Comparison of ENCODE assay signal across 23 mouse cellular contexts in the genomic region with DNA sequence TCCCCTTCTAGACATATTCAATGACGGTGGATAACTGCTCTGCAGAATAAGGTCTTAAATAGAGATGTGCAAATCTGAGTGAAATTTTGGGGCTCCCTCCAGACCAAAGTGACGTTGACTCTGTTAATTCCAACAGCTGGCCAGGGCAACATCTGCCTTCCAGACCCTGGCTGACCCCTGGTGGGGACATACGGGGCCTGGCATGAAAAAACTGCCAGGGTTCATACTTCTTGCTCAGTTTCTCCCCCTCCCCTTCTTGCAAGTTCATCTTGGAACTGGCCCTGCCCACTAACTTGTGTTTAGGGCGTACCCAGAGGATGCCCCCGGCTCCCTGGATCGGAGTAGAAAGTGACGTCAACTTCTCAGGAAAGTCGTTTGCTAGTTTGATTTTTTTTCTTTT. TPM values are rescaled to one million over a fixed set of nuclear protein-coding genes. Genes with fewer than 3 reads are reported as not detected.
DNase-seq lines count a peak whose midpoint lies in the region; ATAC-seq and TF ChIP-seq lines count a peak whose summit lies in the region.
"Had no signal": no experiment of that assay in that cellular context is flagged by ENCODE, and none has a peak within 500 bp of the region (broad histone marks: within the 10 kb centered on the region; RNA-seq: fewer than 3 reads in every experiment).

No protein-coding gene starts in this region.

- no peak overlapping the region for H3K27ac ChIP-seq in intestine, postnatal 0 days (ENCODE audit: low read depth, low read length)
- H3K27ac ChIP-seq in intestine, embryonic 16.5 days (ENCODE audit: low read length), result no peak overlapping the region
- no peak overlapping the region for H3K27ac ChIP-seq in liver, postnatal 0 days (ENCODE audit: low read depth)
- H3K27ac ChIP-seq in spleen, adult 2 months (ENCODE audit: insufficient read depth, low read length), result no peak overlapping the region
- H3K27ac ChIP-seq: forebrain, embryonic 10.5 days; forebrain, embryonic 13.5 days; heart, embryonic 10.5 days; heart, embryonic 13.5 days; hindbrain, embryonic 12.5 days; hindbrain, embryonic 15.5 days had no signal

- H3K9me3 ChIP-seq in intestine, postnatal 0 days (ENCODE audit: control insufficient read depth), result no peaks in the 10 kb centered on the region
- H3K9me3 ChIP-seq in intestine, embryonic 16.5 days (ENCODE audit: control insufficient read depth, low read length), result peaks cover 2% of the 10 kb centered on the region; the same call in 1 of the 2 replicates
- H3K9me3 ChIP-seq in liver, postnatal 0 days (ENCODE audit: low read length), result no peaks in the 10 kb centered on the region
- H3K9me3 ChIP-seq: forebrain, embryonic 13.5 days; heart, embryonic 10.5 days; heart, embryonic 13.5 days; hindbrain, embryonic 12.5 days; hindbrain, embryonic 15.5 days had no signal

- no peak overlapping the region for H3K9ac ChIP-seq in intestine, postnatal 0 days (ENCODE audit: low read depth, low read length)
- no peak overlapping the region for H3K9ac ChIP-seq in intestine, embryonic 16.5 days (ENCODE audit: low read depth, low read length)
- no peak overlapping the region for H3K9ac ChIP-seq in liver, postnatal 0 days (replicated peaks)
- H3K9ac ChIP-seq: forebrain, embryonic 13.5 days; heart, embryonic 13.5 days; hindbrain, embryonic 12.5 days; hindbrain, embryonic 15.5 days had no signal

- WGBS in intestine, postnatal 0 days, result 81% methylated on average over 8 of the region's 8 CpGs
- WGBS in intestine, embryonic 16.5 days, result 74% methylated on average over 8 of the region's 8 CpGs
- 78% methylated on average over 8 of the region's 8 CpGs for WGBS in liver, postnatal 0 days (ENCODE audit: insufficient replicate concordance)
- 83% methylated on average over 8 of the region's 8 CpGs for WGBS in spleen, adult 2 months

- TF ChIP-seq POLR2A in spleen, adult 2 months (IDR thresholded peaks at IDR 0.05; ENCODE audit: low read depth, low read length), result no peak

- no peak for DNase-seq in liver, postnatal 0 days
- DNase-seq in liver, result no peak
- DNase-seq in spleen, adult 2 months (ENCODE audit: low read depth in 1 of 2, low spot score in 2 of 2), result no peak
- DNase-seq in spleen, adult 12 weeks (ENCODE audit: low spot score), result no peak
- DNase-seq in right cerebral cortex, postnatal 36 days (ENCODE audit: low spot score in 2 of 2), result no peak
- DNase-seq: adrenal gland, adult 8-10 months; adrenal gland, postnatal 25 days; cerebellum, adult 18-20 months; cerebellum, adult 9-10 months; cerebellum, postnatal 14 days; gastrocnemius, postnatal 10 days; gastrocnemius, postnatal 36 days had no signal

- no peak overlapping the region for H3K4me3 ChIP-seq in intestine, postnatal 0 days (ENCODE audit: low read depth, low read length)
- no peak overlapping the region for H3K4me3 ChIP-seq in intestine, embryonic 16.5 days (ENCODE audit: low read length)
- H3K4me3 ChIP-seq in liver, postnatal 0 days (ENCODE audit: low read depth, low read length), result no peak overlapping the region
- no peak overlapping the region for H3K4me3 ChIP-seq in spleen, adult 2 months (ENCODE audit: extremely low read depth, insufficient read depth, insufficient read length)
- H3K4me3 ChIP-seq: forebrain, embryonic 10.5 days; forebrain, embryonic 13.5 days; heart, embryonic 10.5 days; heart, embryonic 13.5 days; hindbrain, embryonic 12.5 days; hindbrain, embryonic 15.5 days had no signal

- H3K36me3 ChIP-seq in intestine, postnatal 0 days (ENCODE audit: control insufficient read depth, insufficient read depth), result no peaks in the 10 kb centered on the region
- no peaks in the 10 kb centered on the region for H3K36me3 ChIP-seq in intestine, embryonic 16.5 days (ENCODE audit: control insufficient read depth, insufficient read depth, low read length)
- no peaks in the 10 kb centered on the region for H3K36me3 ChIP-seq in liver, postnatal 0 days (replicated peaks; ENCODE audit: insufficient read depth, low read length)
- H3K36me3 ChIP-seq in spleen, adult 2 months (ENCODE audit: control insufficient read depth, insufficient read depth, low read length), result no peaks in the 10 kb centered on the region; the same call in 1 of the 2 replicates
- H3K36me3 ChIP-seq: hindbrain, embryonic 12.5 days; hindbrain, embryonic 15.5 days had no signal

- TF ChIP-seq EP300 in liver, postnatal 0 days (IDR thresholded peaks at IDR 0.05; ENCODE audit: low read depth), result no peak

- ATAC-seq in intestine, postnatal 0 days, result no peak
- ATAC-seq in intestine, embryonic 16.5 days, result no peak
- no peak for ATAC-seq in liver, postnatal 0 days
- ATAC-seq: activated CD4-positive, CD25-positive, alpha-beta regulatory T cell, adult 4 months; CD4-positive, CD25-positive, alpha-beta regulatory T cell, adult 4 months; forebrain, embryonic 13.5 days; forebrain, embryonic 16.5 days had no signal

- no peaks in the 10 kb centered on the region for H3K4me1 ChIP-seq in intestine, postnatal 0 days (replicated peaks; ENCODE audit: control insufficient read depth, insufficient read depth, low read length)
- peaks cover 12% of the 10 kb centered on the region for H3K4me1 ChIP-seq in intestine, embryonic 16.5 days (ENCODE audit: control insufficient read depth, insufficient read depth, low read length)
- H3K4me1 ChIP-seq in liver, postnatal 0 days (ENCODE audit: insufficient read depth), result peaks cover 12% of the 10 kb centered on the region
- peaks cover 4% of the 10 kb centered on the region; the same call in 1 of the 2 replicates for H3K4me1 ChIP-seq in spleen, adult 2 months (ENCODE audit: control insufficient read depth, insufficient read depth, insufficient read length)

- H3K4me2 ChIP-seq in intestine, postnatal 0 days (replicated peaks; ENCODE audit: low read depth), result no peak overlapping the region
- H3K4me2 ChIP-seq in intestine, embryonic 16.5 days (ENCODE audit: low read depth, low read length), result no peak overlapping the region
- no peak overlapping the region for H3K4me2 ChIP-seq in liver, postnatal 0 days (ENCODE audit: low read depth, low read length)
- H3K4me2 ChIP-seq: forebrain, embryonic 13.5 days; heart, embryonic 13.5 days; hindbrain, embryonic 12.5 days; hindbrain, embryonic 15.5 days had no signal

- H3K27me3 ChIP-seq in intestine, postnatal 0 days (replicated peaks; ENCODE audit: control insufficient read depth, insufficient read depth, low read length), result no peaks in the 10 kb centered on the region
- H3K27me3 ChIP-seq in intestine, embryonic 16.5 days (replicated peaks; ENCODE audit: control insufficient read depth, insufficient read depth, low read length), result no peaks in the 10 kb centered on the region
- peaks cover 10% of the 10 kb centered on the region; the same call in 1 of the 2 replicates for H3K27me3 ChIP-seq in liver, postnatal 0 days (ENCODE audit: insufficient read depth, low read length)
- H3K27me3 ChIP-seq in spleen, adult 2 months (ENCODE audit: control insufficient read depth, insufficient read depth, low read length), result peaks cover 1% of the 10 kb centered on the region; the same call in 1 of the 2 replicates
- H3K27me3 ChIP-seq: forebrain, embryonic 13.5 days; heart, embryonic 13.5 days; hindbrain, embryonic 12.5 days; hindbrain, embryonic 15.5 days had no signal

- TF ChIP-seq CTCF in intestine, postnatal 0 days (IDR thresholded peaks at IDR 0.05; ENCODE audit: low read depth), result 0 out of 2 replicates have a peak, but pooled peaks have one; percentile 18
- TF ChIP-seq CTCF in liver, postnatal 0 days (IDR thresholded peaks at IDR 0.05; ENCODE audit: low read depth), result peak; percentile 11; the same call in 1 of the 2 replicates
- peak; percentile 24; the same call in 1 of the 2 replicates for TF ChIP-seq CTCF in spleen, adult 2 months (IDR thresholded peaks at IDR 0.05; ENCODE audit: extremely low read depth, insufficient read depth, insufficient read length, insufficient replicate concordance)

RNA-seq across cellular contexts. Expression of a gene that starts 2.6 kb away (rescaled TPM):
- polyA plus RNA-seq in intestine, postnatal 0 days (2015; fragmentation: Nextera tagmentation; extraction: Ambion mirVana), result 2.2 and 2.4 TPM in 2 replicates
- polyA plus RNA-seq in intestine, embryonic 16.5 days (2015; fragmentation: Nextera tagmentation; extraction: Ambion mirVana), result 3.0 and 3.6 TPM in 2 replicates
- polyA plus RNA-seq in liver, postnatal 0 days (2015; fragmentation: Nextera tagmentation; extraction: Ambion mirVana), result 0.82 and 0.95 TPM in 2 replicates
- 12.1 and 13.1 TPM in 2 replicates for polyA plus RNA-seq in spleen, adult 2 months (2012; rRNA removed)
